Mouse (Mus musculus): ENCODE measurements at regions not wholly inside any gene's neighbourhood (a gene's known extent, or its start where the extent isn't known, plus 50 kb on each side); places are given as distances from the start of the nearest gene placed in this dataset.

DNA sequence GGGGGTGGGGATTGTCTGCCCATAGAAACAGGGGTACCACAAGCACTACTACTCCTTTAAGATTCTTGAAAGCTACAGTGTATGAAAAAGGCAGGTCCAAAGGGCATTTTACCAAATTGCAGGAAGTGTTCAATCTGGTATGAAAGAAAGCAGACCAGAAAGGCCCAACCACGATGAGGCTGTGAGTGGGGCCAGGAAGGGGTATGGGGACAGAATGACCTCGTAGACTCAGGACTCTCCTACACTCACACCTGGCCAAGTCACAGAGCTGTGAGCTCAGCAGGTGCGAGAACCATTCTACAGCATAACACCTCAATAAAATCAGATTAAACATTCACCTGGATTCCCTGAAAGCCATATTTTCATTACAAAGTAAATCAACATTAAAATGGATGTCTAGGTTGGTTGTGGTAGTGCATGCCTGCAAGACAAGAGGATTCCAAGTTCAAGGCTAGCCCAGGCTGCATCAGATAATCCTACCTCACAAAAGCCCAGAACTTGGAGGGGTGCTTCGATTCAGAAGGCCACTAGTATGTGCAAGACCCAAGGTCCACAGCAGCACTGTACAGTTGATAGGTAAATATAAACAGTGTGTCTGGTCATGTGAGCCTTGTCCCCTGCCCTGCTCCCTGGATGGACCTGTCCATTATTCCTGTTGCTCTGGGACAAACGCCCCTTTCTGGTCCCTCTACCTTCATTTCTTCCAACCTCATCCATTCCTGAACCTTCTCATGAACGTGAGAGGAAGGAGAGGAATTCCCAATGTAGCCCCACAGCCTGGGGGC is 115.3 kb downstream of the 1810010D01Rik start:
- TF ChIP-seq POLR2A (IDR thresholded peaks at IDR 0.05; ENCODE audit: insufficient read depth, low read depth, low read length) = no peak
- no peak for TF ChIP-seq CTCF (IDR thresholded peaks at IDR 0.05; ENCODE audit: insufficient read depth, low read depth, low read length)
- H3K4me1 ChIP-seq (ENCODE audit: control insufficient read depth, insufficient read depth, low read length) = no peaks in the 10 kb centered on the region
- WGBS = 80% methylated on average over 6 of the region's 6 CpGs
- no peak overlapping the region for H3K4me3 ChIP-seq (ENCODE audit: insufficient read depth, low read depth, low read length)
- H3K27ac ChIP-seq (ENCODE audit: insufficient read depth, low read depth, low read length) = no peak overlapping the region

DNA sequence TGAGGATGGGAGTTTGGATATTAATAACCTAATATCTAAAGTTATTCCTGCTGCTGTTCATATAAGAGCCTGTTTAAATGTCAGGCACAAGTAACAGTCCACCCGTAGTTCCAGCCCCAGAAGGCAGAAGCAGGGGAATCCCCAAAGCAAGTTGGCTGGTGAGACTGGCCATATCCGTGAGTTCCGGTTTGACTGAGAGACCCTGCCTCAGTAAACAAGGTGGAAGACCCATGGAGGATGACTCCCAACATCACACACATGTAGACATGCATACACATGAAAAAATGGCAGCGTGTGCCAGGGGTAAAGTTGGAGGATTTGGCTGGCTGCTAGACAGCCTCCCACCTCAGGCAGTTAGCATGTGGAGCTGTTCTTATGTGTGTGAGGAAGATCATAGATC is 117.1 kb downstream of the 1810010D01Rik start:
- Histone ChIP-seq H3K4me1 (ENCODE audit: control insufficient read depth, insufficient read depth, low read length) (no peaks in the 10 kb centered on the region), H3K27ac (ENCODE audit: insufficient read depth, low read depth, low read length) (no peak overlapping the region), H3K4me3 (ENCODE audit: insufficient read depth, low read depth, low read length) (no peak overlapping the region)
- WGBS = 92% methylated on average over 4 of the region's 4 CpGs
- TF ChIP-seq POLR2A (IDR thresholded peaks at IDR 0.05; ENCODE audit: insufficient read depth, low read depth, low read length) = no peak
- no peak for TF ChIP-seq CTCF (IDR thresholded peaks at IDR 0.05; ENCODE audit: insufficient read depth, low read depth, low read length)

DNA sequence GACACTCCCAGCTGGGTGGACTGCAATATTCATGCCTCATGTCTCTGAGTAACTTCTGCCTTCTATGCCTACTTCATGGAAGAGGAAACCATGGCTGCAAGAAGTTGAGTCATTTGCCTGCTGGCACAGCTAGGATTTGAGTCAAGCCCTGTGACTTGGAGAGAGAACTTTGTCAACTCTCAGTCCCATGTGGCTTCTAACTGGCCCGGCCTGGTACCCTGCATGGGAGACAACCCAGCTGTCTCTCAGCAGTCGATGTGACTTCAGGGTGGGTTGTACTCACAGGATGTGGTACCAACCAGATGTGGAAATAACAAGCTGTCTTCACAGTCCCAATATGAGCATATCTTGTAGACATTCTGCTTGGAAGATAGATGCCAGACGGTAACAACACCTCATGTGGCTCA is 118.6 kb downstream of the 1810010D01Rik start:
- no peak overlapping the region for H3K4me3 ChIP-seq (ENCODE audit: insufficient read depth, low read depth, low read length)

DNA sequence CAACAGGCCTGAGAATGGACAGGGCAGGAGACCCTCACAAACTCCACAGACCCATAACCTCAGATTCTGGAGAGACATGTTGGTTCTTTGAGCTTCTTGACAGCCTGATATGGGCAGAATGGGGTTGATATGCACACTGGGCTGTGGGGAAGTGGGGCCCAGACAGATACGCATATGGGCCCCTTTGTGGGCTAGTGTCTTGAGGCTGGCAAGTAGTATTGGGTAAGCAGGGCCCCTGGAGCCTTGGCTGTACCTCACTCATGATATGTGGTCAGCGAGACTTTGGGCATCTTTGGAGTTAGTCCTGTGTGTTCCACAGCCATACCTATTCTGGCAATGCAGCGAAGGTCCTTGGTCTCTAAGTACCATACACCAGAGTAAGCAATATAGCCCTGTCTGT is 119.3 kb downstream of the 1810010D01Rik start:
- TF ChIP-seq POLR2A (IDR thresholded peaks at IDR 0.05; ENCODE audit: insufficient read depth, low read depth, low read length) (no peak), CTCF (IDR thresholded peaks at IDR 0.05; ENCODE audit: insufficient read depth, low read depth, low read length) (no peak)
- H3K27ac ChIP-seq (ENCODE audit: insufficient read depth, low read depth, low read length) = no peak overlapping the region
- 95% methylated on average over 3 of the region's 3 CpGs for WGBS
- H3K4me1 ChIP-seq (ENCODE audit: control insufficient read depth, insufficient read depth, low read length) = no peaks in the 10 kb centered on the region
- H3K4me3 ChIP-seq (ENCODE audit: insufficient read depth, low read depth, low read length) = no peak overlapping the region

More for the DNA sequence above, 118.6 kb downstream of the 1810010D01Rik start:
- 86% methylated on average over 3 of the region's 3 CpGs for WGBS
- Histone ChIP-seq H3K27ac (ENCODE audit: insufficient read depth, low read depth, low read length) (no peak overlapping the region), H3K4me1 (ENCODE audit: control insufficient read depth, insufficient read depth, low read length) (no peaks in the 10 kb centered on the region)
- TF ChIP-seq CTCF (IDR thresholded peaks at IDR 0.05; ENCODE audit: insufficient read depth, low read depth, low read length) (no peak), POLR2A (IDR thresholded peaks at IDR 0.05; ENCODE audit: insufficient read depth, low read depth, low read length) (no peak)

DNA sequence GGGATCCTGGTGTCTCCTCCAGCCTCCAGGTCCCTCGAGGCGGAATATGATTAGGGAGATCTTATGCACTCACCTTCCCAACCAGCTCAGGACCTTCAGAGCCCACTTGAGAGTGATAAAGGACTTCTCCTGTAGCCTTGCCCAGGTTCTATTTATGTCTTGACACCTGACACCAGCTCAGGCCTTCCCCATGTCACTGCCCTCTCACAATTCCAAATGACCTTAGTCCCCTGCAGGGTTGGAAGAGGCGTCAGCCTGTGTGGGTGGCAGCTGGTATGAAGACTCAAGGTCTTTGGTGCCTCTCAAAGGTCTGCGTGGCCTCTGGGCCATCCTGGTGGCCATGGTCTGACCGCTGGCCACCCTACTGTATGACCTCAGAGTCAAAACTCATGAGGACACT is 120.1 kb downstream of the 1810010D01Rik start:
- H3K27ac ChIP-seq (ENCODE audit: insufficient read depth, low read depth, low read length) = no peak overlapping the region
- WGBS = 95% methylated on average over 5 of the region's 5 CpGs
- no peaks in the 10 kb centered on the region for H3K4me1 ChIP-seq (ENCODE audit: control insufficient read depth, insufficient read depth, low read length)
- H3K4me3 ChIP-seq (ENCODE audit: insufficient read depth, low read depth, low read length) = no peak overlapping the region
- TF ChIP-seq POLR2A (IDR thresholded peaks at IDR 0.05; ENCODE audit: insufficient read depth, low read depth, low read length) (no peak), CTCF (IDR thresholded peaks at IDR 0.05; ENCODE audit: insufficient read depth, low read depth, low read length) (no peak)

DNA sequence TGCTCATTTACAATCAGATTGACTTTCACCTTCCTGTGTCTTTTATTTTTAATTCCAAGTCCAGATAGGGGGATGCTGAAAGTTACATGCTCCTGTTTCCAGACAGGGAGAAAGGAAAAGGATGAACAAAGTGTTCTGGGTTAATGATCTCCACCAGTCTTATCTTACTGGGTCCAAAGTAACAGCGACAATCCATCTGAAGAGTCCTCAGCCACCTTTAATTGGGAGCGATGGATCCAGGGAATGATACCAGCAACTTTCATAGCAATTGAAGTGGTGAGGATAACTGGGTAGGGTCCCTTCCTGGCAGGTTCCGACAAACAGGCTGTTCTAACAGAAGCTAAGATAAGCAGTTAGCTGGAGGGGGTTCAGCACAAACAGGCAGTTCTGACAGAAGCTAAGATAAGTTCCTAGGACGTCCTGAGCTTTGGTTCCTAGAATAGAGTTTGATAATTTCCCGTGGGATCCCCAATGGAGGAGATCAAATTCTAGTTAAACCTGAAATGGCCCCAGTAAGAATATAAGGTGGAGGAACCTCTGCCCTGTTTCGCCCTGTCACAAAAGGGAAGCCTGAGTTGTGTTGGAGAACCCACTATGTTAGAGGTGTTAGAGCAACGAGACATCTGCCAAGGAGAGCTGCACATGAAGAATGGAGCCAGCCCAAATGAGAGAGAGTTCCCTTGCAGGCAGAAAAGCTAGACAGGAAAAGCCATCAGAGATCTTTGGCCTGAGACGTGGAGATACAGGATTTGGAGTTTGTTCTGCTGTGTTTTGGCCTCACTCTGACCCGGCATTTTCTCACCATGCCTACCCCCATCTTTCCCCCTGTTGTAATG is 124.8 kb downstream of the 1810010D01Rik start:
- no peak for TF ChIP-seq POLR2A (IDR thresholded peaks at IDR 0.05; ENCODE audit: insufficient read depth, low read depth, low read length)
- no peak for TF ChIP-seq CTCF (IDR thresholded peaks at IDR 0.05; ENCODE audit: insufficient read depth, low read depth, low read length)
- 88% methylated on average over 9 of the region's 9 CpGs for WGBS
- Histone ChIP-seq H3K4me1 (ENCODE audit: control insufficient read depth, insufficient read depth, low read length) (no peaks in the 10 kb centered on the region), H3K27ac (ENCODE audit: insufficient read depth, low read depth, low read length) (no peak overlapping the region), H3K4me3 (ENCODE audit: insufficient read depth, low read depth, low read length) (no peak overlapping the region)

DNA sequence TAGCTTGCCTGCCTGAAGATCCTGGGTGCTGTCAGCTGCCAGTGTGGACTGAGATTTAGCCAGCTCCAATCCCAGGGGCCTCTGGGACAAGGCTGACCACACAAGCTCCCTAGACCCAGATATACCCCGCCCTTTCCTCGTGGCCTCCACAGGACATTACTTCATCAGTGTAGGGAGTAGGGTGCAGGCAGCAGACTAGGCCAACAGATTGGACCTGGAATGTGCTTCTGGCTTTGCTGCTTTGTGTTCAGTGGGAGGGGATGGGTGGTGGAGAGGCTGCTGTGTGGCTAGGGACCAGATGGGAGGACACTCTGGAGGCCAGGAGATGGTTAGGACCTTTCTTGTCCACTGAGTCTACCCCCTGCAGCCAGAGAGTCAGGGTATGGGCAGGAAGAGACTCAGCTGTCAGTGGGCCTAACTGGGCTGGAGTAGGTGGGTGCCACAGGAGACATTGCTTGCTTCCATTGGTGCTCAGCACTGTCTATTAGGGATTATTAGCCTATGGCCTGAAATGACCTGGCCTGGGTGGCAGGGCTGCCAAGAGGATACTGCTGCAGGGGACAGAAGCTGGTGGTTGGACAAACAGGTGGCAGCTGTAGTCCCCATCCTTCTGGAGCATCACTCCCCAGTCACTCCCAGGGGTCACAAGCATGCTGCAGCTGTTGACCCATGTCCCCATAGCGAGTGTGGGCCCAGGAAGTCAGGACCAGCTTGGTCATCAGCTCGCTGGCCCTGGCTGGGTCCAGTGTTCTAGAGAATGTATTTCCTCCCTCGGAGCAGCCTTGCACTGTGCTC is 132.5 kb upstream of the Ccnd1 start:
- Histone ChIP-seq H3K4me3 (ENCODE audit: insufficient read depth, low read depth, low read length) (no peak overlapping the region), H3K4me1 (ENCODE audit: control insufficient read depth, insufficient read depth, low read length) (no peaks in the 10 kb centered on the region), H3K27ac (ENCODE audit: insufficient read depth, low read depth, low read length) (no peak overlapping the region)
- TF ChIP-seq POLR2A (IDR thresholded peaks at IDR 0.05; ENCODE audit: insufficient read depth, low read depth, low read length) = no peak
- no peak for TF ChIP-seq CTCF (IDR thresholded peaks at IDR 0.05; ENCODE audit: insufficient read depth, low read depth, low read length)
- WGBS = 91% methylated on average over 5 of the region's 5 CpGs

DNA sequence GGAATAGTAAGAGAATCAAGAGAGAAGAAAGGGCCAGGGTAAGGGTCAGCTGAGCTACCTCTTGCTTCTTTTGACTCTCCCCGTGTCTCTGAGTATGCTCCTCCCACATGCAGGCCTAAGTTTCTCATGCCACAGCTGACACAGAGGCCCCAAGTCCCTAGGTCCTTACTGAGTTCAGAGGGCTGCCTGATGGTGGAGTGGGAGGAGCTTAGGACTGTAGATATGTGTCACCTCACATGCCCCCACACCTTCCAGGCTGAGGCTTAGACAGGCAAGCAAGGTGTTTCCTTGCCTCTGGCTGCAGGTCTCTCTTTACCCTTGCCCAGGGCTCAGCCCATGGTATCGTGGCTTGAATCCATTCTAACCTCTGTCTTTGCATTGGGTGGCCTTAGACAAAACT is 131.8 kb upstream of the Ccnd1 start:
- WGBS = 82% methylated on average over 2 of the region's 2 CpGs
- Histone ChIP-seq H3K4me1 (ENCODE audit: control insufficient read depth, insufficient read depth, low read length) (no peaks in the 10 kb centered on the region), H3K27ac (ENCODE audit: insufficient read depth, low read depth, low read length) (no peak overlapping the region), H3K4me3 (ENCODE audit: insufficient read depth, low read depth, low read length) (no peak overlapping the region)
- TF ChIP-seq CTCF (IDR thresholded peaks at IDR 0.05; ENCODE audit: insufficient read depth, low read depth, low read length) (no peak), POLR2A (IDR thresholded peaks at IDR 0.05; ENCODE audit: insufficient read depth, low read depth, low read length) (no peak)
